Mouse (Mus musculus) neural tube, embryonic 11.5 days (tissue): Measurements from ENCODE around the gene Pla2g6. TPM values are rescaled to one million over a fixed set of nuclear protein-coding genes. Genes with fewer than 3 reads are reported as not detected.

Experiments used
- ATAC-seq: fragments of 200-750 bp; cut with Nextera tagmentation; 2 replicates; pipeline ENCODE4 v1.8.0; 2017; ENCODE audit warnings: moderate number of reproducible peaks, mild to moderate bottlenecking, moderate TSS enrichment, moderate library complexity; ENCODE audit not compliant: insufficient read depth, low FRiP score, low TSS enrichment
- DNase-seq: peaks from one replicate; pipeline ENCODE4 v3.0.0-alpha.2; 2015; ENCODE audit warnings: low spot score
- H3K27ac ChIP-seq: fragments of 300-500 bp; sonication (generic); 2 replicates; pipeline ENCODE4 v1.5.1; 2014; ENCODE audit warnings: low read depth, mild to moderate bottlenecking, low read length
- H3K27me3 ChIP-seq: fragments of 300-500 bp; sonication (generic); 2 replicates; pipeline ENCODE4 v1.6.1; 2014; ENCODE audit warnings: mild to moderate bottlenecking, low read length, mixed read lengths; ENCODE audit not compliant: control insufficient read depth, insufficient read depth
- H3K36me3 ChIP-seq: fragments of 300-500 bp; sonication (generic); 2 replicates; pipeline ENCODE4 v1.6.1; 2014; ENCODE audit warnings: mild to moderate bottlenecking, low read length, moderate library complexity, mixed read lengths; ENCODE audit not compliant: control insufficient read depth, insufficient read depth
- H3K4me1 ChIP-seq: fragments of 300-500 bp; sonication (generic); 2 replicates; pipeline ENCODE4 v1.6.1; 2014; ENCODE audit warnings: low read length, mixed read lengths; ENCODE audit not compliant: control insufficient read depth, insufficient read depth
- H3K4me2 ChIP-seq: fragments of 300-500 bp; sonication (generic); 2 replicates; pipeline ENCODE4 v1.6.1; 2014; ENCODE audit warnings: low read depth, mild to moderate bottlenecking, moderate library complexity
- H3K4me3 ChIP-seq: fragments of 300-500 bp; sonication (generic); 2 replicates; pipeline ENCODE4 v1.5.1; 2014; ENCODE audit warnings: low read depth, low read length
- H3K9ac ChIP-seq: fragments of 300-500 bp; sonication (generic); 2 replicates; pipeline ENCODE4 v1.6.1; 2014; ENCODE audit warnings: mild to moderate bottlenecking, low read length
- H3K9me3 ChIP-seq: fragments of 300-500 bp; sonication (generic); 2 replicates; pipeline ENCODE4 v1.6.1; 2016; ENCODE audit warnings: low read length; ENCODE audit not compliant: control insufficient read depth
- WGBS: fragments of 180-500 bp; shearing (Covaris S2); extraction: QIAGEN DNeasy Blood & Tissue Kit; methylation state at CpG from one replicate; pipeline ENCODE4 v1.1.7; 2014; 5-methylcytosine and 5-hydroxymethylcytosine counted together
- polyA plus RNA-seq: library from polyadenylated mRNA; unstranded; fragments of >200 nt; fragmentation: Nextera tagmentation; extraction: Ambion mirVana; gene quantifications from 2 replicates; pipeline ENCODE4 v1.2.1, GENCODE M21; 2014

The Pla2g6 gene
- 21.9 and 22.9 TPM in 2 replicates for polyA plus RNA-seq

- no peaks in the 10 kb centered on the region for H3K9me3 ChIP-seq
- peak within 1 kb of the TSS; percentile 94 for H3K4me2 ChIP-seq
- DNase-seq (peak; percentile 100), ATAC-seq (peak; percentile 96)
- 6% methylated on average over 46 of the region's 46 CpGs for WGBS
- peak within 1 kb of the TSS; percentile 59 for H3K4me3 ChIP-seq
- H3K9ac ChIP-seq, result peak within 1 kb of the TSS; percentile 72
- H3K4me1 ChIP-seq, result peaks cover 5% of the 10 kb centered on the region
- H3K27ac ChIP-seq, result peak within 1 kb of the TSS; percentile 87
- H3K36me3 ChIP-seq, result no peaks in the 10 kb centered on the region
- no peaks in the 10 kb centered on the region for H3K27me3 ChIP-seq
Measured at GRCm38 (mm10) chr15:79328058-79328938, at the start of gene Pla2g6. Gene Pla2g6 (minus strand): TSS chr15:79328390.

GRCm38 (mm10) chr15:79377681-79378080, 49.5 kb upstream of the Pla2g6 start:
- 95% methylated on average over 6 of the region's 6 CpGs for WGBS
- ATAC-seq, result no peak
- no peaks in the 10 kb centered on the region for H3K27me3 ChIP-seq
- H3K9ac ChIP-seq, result no peak overlapping the region
- H3K4me3 ChIP-seq, result no peak overlapping the region
- H3K27ac ChIP-seq, result no peak overlapping the region
- DNase-seq, result no peak
- no peaks in the 10 kb centered on the region for H3K9me3 ChIP-seq
- H3K36me3 ChIP-seq, result peaks cover 4% of the 10 kb centered on the region; the same call in 1 of the 2 replicates
- H3K4me1 ChIP-seq, result no peaks in the 10 kb centered on the region
- no peak overlapping the region for H3K4me2 ChIP-seq

DNA sequence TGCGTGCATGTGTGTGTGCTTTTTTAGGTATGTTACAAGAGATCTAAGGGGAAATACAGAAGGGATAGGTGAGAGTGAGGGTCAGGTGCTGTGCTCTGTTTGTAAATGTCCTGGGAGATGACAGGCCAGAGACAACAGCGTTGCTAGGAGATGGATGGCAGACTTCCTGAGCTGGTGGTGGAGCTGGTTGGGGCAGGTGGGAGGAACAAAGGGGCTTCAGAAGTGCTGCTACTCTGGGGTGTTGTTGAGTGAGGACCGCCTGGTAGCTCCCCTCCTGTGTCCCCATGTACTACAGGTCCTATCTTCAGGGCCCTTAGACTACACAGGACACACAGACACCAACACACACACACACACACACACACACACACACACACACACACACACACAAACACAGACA, 46.6 kb upstream of the Pla2g6 start:
- ATAC-seq, result no peak
- no peak overlapping the region for H3K4me3 ChIP-seq
- WGBS, result 35% methylated on average over 3 of the region's 3 CpGs
- no peak overlapping the region for H3K27ac ChIP-seq
- no peak overlapping the region for H3K4me2 ChIP-seq
- H3K36me3 ChIP-seq, result peaks cover 6% of the 10 kb centered on the region; the same call in 1 of the 2 replicates
- H3K9ac ChIP-seq, result no peak overlapping the region
- H3K9me3 ChIP-seq, result no peaks in the 10 kb centered on the region
- H3K4me1 ChIP-seq, result no peaks in the 10 kb centered on the region
- no peak for DNase-seq
- H3K27me3 ChIP-seq, result no peaks in the 10 kb centered on the region

DNA sequence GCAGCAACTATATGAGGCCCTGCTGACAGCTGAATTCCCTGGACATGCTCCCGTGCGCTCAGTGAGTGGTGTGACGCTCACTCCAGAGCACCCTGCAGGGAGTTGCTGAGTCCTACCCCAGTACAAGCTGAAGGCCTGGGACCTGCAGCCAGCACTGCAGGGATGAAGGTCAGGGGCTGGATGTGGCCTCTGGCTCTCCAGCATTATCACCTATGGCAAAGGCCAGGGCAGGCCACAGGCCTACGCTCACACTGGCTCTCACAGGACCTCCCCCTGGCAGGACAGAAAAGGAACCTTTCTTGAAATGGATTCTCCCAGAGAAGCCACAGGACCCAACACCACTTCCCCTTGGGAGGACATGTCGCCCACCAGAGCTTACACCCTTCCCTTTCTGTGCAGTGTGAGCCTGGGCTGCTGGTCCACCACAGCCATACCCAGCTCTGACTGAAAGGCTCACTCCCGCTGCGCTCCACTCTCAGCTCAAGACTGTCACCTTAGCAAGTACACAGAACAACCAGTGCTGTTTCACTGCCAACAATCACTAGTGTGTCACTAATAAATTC, 42.2 kb upstream of the Pla2g6 start:
- DNase-seq (no peak), ATAC-seq (no peak)
- peaks cover 7% of the 10 kb centered on the region for H3K36me3 ChIP-seq
- H3K27me3 ChIP-seq, result no peaks in the 10 kb centered on the region
- no peak overlapping the region for H3K9ac ChIP-seq
- 87% methylated on average over 7 of the region's 7 CpGs for WGBS
- no peak overlapping the region for H3K4me2 ChIP-seq
- no peak overlapping the region for H3K27ac ChIP-seq
- H3K9me3 ChIP-seq, result no peaks in the 10 kb centered on the region
- H3K4me1 ChIP-seq, result no peaks in the 10 kb centered on the region
- H3K4me3 ChIP-seq, result no peak overlapping the region

GRCm38 (mm10) chr15:79369452-79370280, 41.5 kb upstream of the Pla2g6 start:
- Histone ChIP-seq H3K27ac (no peak overlapping the region), H3K36me3 (peaks cover 7% of the 10 kb centered on the region), H3K4me2 (no peak overlapping the region), H3K9me3 (no peaks in the 10 kb centered on the region), H3K4me3 (no peak overlapping the region), H3K4me1 (no peaks in the 10 kb centered on the region), H3K9ac (no peak overlapping the region), H3K27me3 (no peaks in the 10 kb centered on the region)
- DNase-seq (no peak), ATAC-seq (no peak)
- 77% methylated on average over 15 of the region's 15 CpGs for WGBS

GRCm38 (mm10) chr15:79368861-79369440, 40.8 kb upstream of the Pla2g6 start:
- no peak for ATAC-seq
- no peak overlapping the region for H3K4me3 ChIP-seq
- H3K9me3 ChIP-seq, result no peaks in the 10 kb centered on the region
- no peak for DNase-seq
- no peaks in the 10 kb centered on the region for H3K27me3 ChIP-seq
- no peak overlapping the region for H3K9ac ChIP-seq
- WGBS, result 86% methylated on average over 8 of the region's 8 CpGs
- no peak overlapping the region for H3K27ac ChIP-seq
- peaks cover 10% of the 10 kb centered on the region for H3K36me3 ChIP-seq
- no peak overlapping the region for H3K4me2 ChIP-seq
- H3K4me1 ChIP-seq, result no peaks in the 10 kb centered on the region

DNA sequence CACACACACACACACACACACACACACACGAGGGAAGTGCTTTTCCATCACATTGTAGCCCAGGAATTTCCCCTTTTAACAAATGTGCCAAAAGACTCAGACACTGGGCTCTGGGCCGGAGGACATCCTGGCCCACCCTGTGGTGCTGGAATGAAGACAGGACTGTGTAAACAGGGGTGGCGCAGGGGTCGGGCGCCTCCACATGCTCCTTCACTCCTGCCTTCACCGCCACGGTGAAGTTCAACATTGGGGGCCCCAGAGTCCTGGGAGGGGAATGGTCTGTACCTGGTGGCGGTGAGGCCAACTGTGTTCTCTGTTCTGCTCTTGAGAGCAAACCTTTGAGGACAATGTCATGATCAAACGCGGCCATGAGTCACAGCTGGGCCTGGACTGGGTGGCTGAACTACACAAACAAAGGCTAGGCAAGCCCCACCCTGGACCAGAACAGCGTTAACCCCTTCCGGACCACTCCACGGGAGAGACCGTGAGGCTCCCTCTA, 40.2 kb upstream of the Pla2g6 start:
- ATAC-seq (no peak), DNase-seq (no peak)
- WGBS, result 67% methylated on average over 14 of the region's 14 CpGs
- H3K27me3 ChIP-seq, result no peaks in the 10 kb centered on the region
- no peak overlapping the region for H3K9ac ChIP-seq
- no peaks in the 10 kb centered on the region for H3K4me1 ChIP-seq
- no peak overlapping the region for H3K4me2 ChIP-seq
- H3K27ac ChIP-seq, result no peak overlapping the region
- no peak overlapping the region for H3K4me3 ChIP-seq
- peaks cover 11% of the 10 kb centered on the region for H3K36me3 ChIP-seq
- no peaks in the 10 kb centered on the region for H3K9me3 ChIP-seq

GRCm38 (mm10) chr15:79366402-79366801, 38.2 kb upstream of the Pla2g6 start:
- Histone ChIP-seq H3K27ac (no peak overlapping the region), H3K27me3 (no peaks in the 10 kb centered on the region), H3K36me3 (peaks cover 15% of the 10 kb centered on the region), H3K4me2 (no peak overlapping the region), H3K4me1 (no peaks in the 10 kb centered on the region), H3K9ac (no peak overlapping the region), H3K9me3 (no peaks in the 10 kb centered on the region), H3K4me3 (no peak overlapping the region)
- 94% methylated on average over 5 of the region's 5 CpGs for WGBS
- no peak for ATAC-seq
- no peak for DNase-seq
